Mouse (Mus musculus) limb, embryonic 15.5 days (tissue): Measurements from ENCODE around the gene Med13l. TPM values are rescaled to one million over a fixed set of nuclear protein-coding genes. Genes with fewer than 3 reads are reported as not detected.
"Not testable (repeated sequence)": the region's sequence is repeated elsewhere in the genome, so short reads cannot be mapped to it uniquely, and the experiment has no call there.

Experiments used
- ATAC-seq: fragments of 200-750 bp; cut with Nextera tagmentation; 2 replicates; pipeline ENCODE4 v1.8.0; 2017; ENCODE audit warnings: low read depth, moderate TSS enrichment; ENCODE audit not compliant: insufficient number of reproducible peaks, low FRiP score, low TSS enrichment
- H3K27ac ChIP-seq: fragments of 300-500 bp; sonication (generic); 2 replicates; pipeline ENCODE4 v1.5.1; 2015; ENCODE audit warnings: moderate library complexity, mild to moderate bottlenecking, inconsistent platforms
- H3K27me3 ChIP-seq: fragments of 300-500 bp; sonication (generic); 2 replicates; pipeline ENCODE4 v1.6.1; 2015; ENCODE audit warnings: inconsistent platforms
- H3K36me3 ChIP-seq: fragments of 300-500 bp; sonication (generic); 2 replicates; pipeline ENCODE4 v1.6.1; 2015; ENCODE audit warnings: inconsistent platforms
- H3K4me1 ChIP-seq: fragments of 300-500 bp; sonication (generic); 2 replicates; pipeline ENCODE4 v1.6.1; 2015; ENCODE audit warnings: inconsistent platforms
- H3K4me2 ChIP-seq: fragments of 300-500 bp; sonication (generic); 2 replicates; pipeline ENCODE4 v1.6.1; 2015; ENCODE audit warnings: mild to moderate bottlenecking, inconsistent platforms
- H3K4me3 ChIP-seq: fragments of 300-500 bp; sonication (generic); 2 replicates; pipeline ENCODE4 v1.5.1; 2015; ENCODE audit warnings: mild to moderate bottlenecking, inconsistent platforms
- H3K9ac ChIP-seq: fragments of 300-500 bp; sonication (generic); 2 replicates; pipeline ENCODE4 v1.6.1; 2015; ENCODE audit warnings: inconsistent platforms
- H3K9me3 ChIP-seq: fragments of 300-500 bp; sonication (generic); 2 replicates; pipeline ENCODE4 v1.6.1; 2016; ENCODE audit warnings: inconsistent platforms
- WGBS: fragments of 180-500 bp; shearing (Covaris S2); methylation state at CpG from one replicate; pipeline ENCODE4 v1.1.7; 2015; 5-methylcytosine and 5-hydroxymethylcytosine counted together
- polyA plus RNA-seq: library from polyadenylated mRNA; unstranded; fragments of >200 nt; fragmentation: Nextera tagmentation; extraction: Ambion mirVana; gene quantifications from 2 replicates; pipeline ENCODE4 v1.2.1, GENCODE M21; 2015

The Med13l gene
- polyA plus RNA-seq, 1 experiment from 2014 or later: 16.5 TPM

GRCm38 (mm10) chr5:118638534-118639109 lies 78.1 kb downstream of the Med13l start:
- H3K9me3 ChIP-seq: no peaks in the 10 kb centered on the region
- H3K27me3 ChIP-seq: no peaks in the 10 kb centered on the region
- H3K4me1 ChIP-seq: peaks cover 32% of the 10 kb centered on the region
- no peak for ATAC-seq
- H3K4me3 ChIP-seq: no peak overlapping the region
- H3K9ac ChIP-seq: no peak overlapping the region
- WGBS: 64% methylated on average over 9 of the region's 9 CpGs
- no peak overlapping the region for H3K4me2 ChIP-seq
- H3K36me3 ChIP-seq: no peaks in the 10 kb centered on the region
- H3K27ac ChIP-seq: no peak overlapping the region

GRCm38 (mm10) chr5:118639117-118639707 lies 78.7 kb downstream of the Med13l start:
- no peaks in the 10 kb centered on the region for H3K9me3 ChIP-seq
- H3K4me2 ChIP-seq: no peak overlapping the region
- no peak overlapping the region for H3K4me3 ChIP-seq
- no peak for ATAC-seq
- no peaks in the 10 kb centered on the region for H3K27me3 ChIP-seq
- WGBS: 42% methylated on average over 5 of the region's 5 CpGs
- peaks cover 32% of the 10 kb centered on the region for H3K4me1 ChIP-seq
- H3K27ac ChIP-seq: no peak overlapping the region
- H3K9ac ChIP-seq: no peak overlapping the region
- no peaks in the 10 kb centered on the region for H3K36me3 ChIP-seq

- Histone ChIP-seq H3K27me3 (no peaks in the 10 kb centered on the region), H3K4me2 (no peak overlapping the region), H3K9me3 (no peaks in the 10 kb centered on the region), H3K27ac (no peak overlapping the region), H3K4me1 (peaks cover 16% of the 10 kb centered on the region), H3K36me3 (no peaks in the 10 kb centered on the region), H3K9ac (no peak overlapping the region), H3K4me3 (no peak overlapping the region)
- WGBS: 77% methylated on average over 12 of the region's 12 CpGs
- no peak for ATAC-seq
Measured at GRCm38 (mm10) chr5:118644041-118644440, 83.6 kb downstream of the Med13l start.

GRCm38 (mm10) chr5:118644511-118644910 lies 84.0 kb downstream of the Med13l start:
- Histone ChIP-seq H3K9me3 (no peaks in the 10 kb centered on the region), H3K27me3 (no peaks in the 10 kb centered on the region), H3K4me2 (no peak overlapping the region), H3K4me3 (no peak overlapping the region), H3K9ac (no peak overlapping the region), H3K36me3 (no peaks in the 10 kb centered on the region), H3K27ac (no peak overlapping the region), H3K4me1 (peaks cover 17% of the 10 kb centered on the region)
- WGBS: 82% methylated on average over 8 of the region's 8 CpGs
- ATAC-seq: no peak

GRCm38 (mm10) chr5:118645196-118645805 lies 84.8 kb downstream of the Med13l start:
- Histone ChIP-seq H3K27me3 (no peaks in the 10 kb centered on the region), H3K4me3 (no peak overlapping the region), H3K9ac (no peak overlapping the region), H3K36me3 (no peaks in the 10 kb centered on the region), H3K27ac (no peak overlapping the region), H3K4me2 (no peak overlapping the region), H3K4me1 (peaks cover 18% of the 10 kb centered on the region), H3K9me3 (no peaks in the 10 kb centered on the region)
- WGBS: 77% methylated on average over 10 of the region's 10 CpGs
- ATAC-seq: no peak

GRCm38 (mm10) chr5:118646897-118647296 lies 86.4 kb downstream of the Med13l start:
- Histone ChIP-seq H3K27me3 (no peaks in the 10 kb centered on the region), H3K4me2 (no peak overlapping the region), H3K4me3 (no peak overlapping the region), H3K9ac (no peak overlapping the region), H3K9me3 (no peaks in the 10 kb centered on the region), H3K27ac (no peak overlapping the region), H3K4me1 (peaks cover 32% of the 10 kb centered on the region), H3K36me3 (no peaks in the 10 kb centered on the region)
- 64% methylated on average over 5 of the region's 5 CpGs for WGBS
- no peak for ATAC-seq

GRCm38 (mm10) chr5:118647384-118647783 lies 86.9 kb downstream of the Med13l start:
- H3K9ac ChIP-seq: no peak overlapping the region
- peaks cover 34% of the 10 kb centered on the region for H3K4me1 ChIP-seq
- H3K9me3 ChIP-seq: no peaks in the 10 kb centered on the region
- WGBS: 59% methylated on average over 6 of the region's 6 CpGs
- 0 out of 2 replicates have a peak overlapping the region, but pooled peaks have one; percentile 11 for H3K27ac ChIP-seq
- no peaks in the 10 kb centered on the region for H3K27me3 ChIP-seq
- no peak overlapping the region for H3K4me3 ChIP-seq
- H3K4me2 ChIP-seq: no peak overlapping the region
- no peak for ATAC-seq
- H3K36me3 ChIP-seq: no peaks in the 10 kb centered on the region

GRCm38 (mm10) chr5:118649215-118650006 lies 88.9 kb downstream of the Med13l start:
- no peak overlapping the region for H3K4me2 ChIP-seq
- no peak overlapping the region for H3K27ac ChIP-seq
- no peaks in the 10 kb centered on the region for H3K27me3 ChIP-seq
- no peak overlapping the region for H3K9ac ChIP-seq
- H3K4me3 ChIP-seq: no peak overlapping the region
- WGBS: 56% methylated on average over 10 of the region's 10 CpGs
- peaks cover 44% of the 10 kb centered on the region for H3K4me1 ChIP-seq
- H3K36me3 ChIP-seq: no peaks in the 10 kb centered on the region
- H3K9me3 ChIP-seq: no peaks in the 10 kb centered on the region
- ATAC-seq: no peak

- Histone ChIP-seq H3K27ac (no peak overlapping the region), H3K9ac (no peak overlapping the region), H3K27me3 (no peaks in the 10 kb centered on the region), H3K4me2 (no peak overlapping the region), H3K36me3 (no peaks in the 10 kb centered on the region), H3K9me3 (no peaks in the 10 kb centered on the region), H3K4me3 (no peak overlapping the region), H3K4me1 (peaks cover 48% of the 10 kb centered on the region)
- no peak for ATAC-seq
- WGBS: 64% methylated on average over 4 of the region's 4 CpGs
Measured at GRCm38 (mm10) chr5:118650007-118650548, 89.6 kb downstream of the Med13l start.

GRCm38 (mm10) chr5:118650746-118651145 lies 90.3 kb downstream of the Med13l start:
- no peak for ATAC-seq
- H3K9ac ChIP-seq: no peak overlapping the region
- H3K4me1 ChIP-seq: peaks cover 48% of the 10 kb centered on the region

GRCm38 (mm10) chr5:118652611-118653010 lies 92.1 kb downstream of the Med13l start:
- no peak for ATAC-seq
- H3K9ac ChIP-seq: no peak overlapping the region
- H3K4me1 ChIP-seq: peaks cover 55% of the 10 kb centered on the region
- no peaks in the 10 kb centered on the region for H3K27me3 ChIP-seq
- no peaks in the 10 kb centered on the region for H3K36me3 ChIP-seq
- H3K9me3 ChIP-seq: no peaks in the 10 kb centered on the region
- H3K4me2 ChIP-seq: no peak overlapping the region
- H3K27ac ChIP-seq: no peak overlapping the region
- H3K4me3 ChIP-seq: no peak overlapping the region
- WGBS: 80% methylated on average over 8 of the region's 8 CpGs

More at GRCm38 (mm10) chr5:118650746-118651145, 90.3 kb downstream of the Med13l start:
- WGBS: 45% methylated on average over 7 of the region's 7 CpGs
- Histone ChIP-seq H3K27me3 (no peaks in the 10 kb centered on the region), H3K36me3 (no peaks in the 10 kb centered on the region), H3K4me2 (no peak overlapping the region), H3K4me3 (no peak overlapping the region), H3K27ac (no peak overlapping the region), H3K9me3 (no peaks in the 10 kb centered on the region)

- peaks cover 55% of the 10 kb centered on the region for H3K4me1 ChIP-seq
- WGBS: 86% methylated on average over 5 of the region's 5 CpGs
- ATAC-seq, H3K9ac ChIP-seq, H3K27me3 ChIP-seq, H3K27ac ChIP-seq, H3K4me2 ChIP-seq, H3K4me3 ChIP-seq, H3K36me3 ChIP-seq, H3K9me3 ChIP-seq: not testable (repeated sequence)
Measured at GRCm38 (mm10) chr5:118653119-118653518, 92.6 kb downstream of the Med13l start.
